Mouse (Mus musculus): ENCODE results near the gene Ppp1r27.
A peak's percentile ranks its signal among the peaks of the same experiment; 100 is the strongest.

Ppp1r27 gene

GRCm38 (mm10) chr11:120512790-120513453 lies 38.0 kb downstream of the Ppp1r27 start:
- DNase-seq (ENCODE audit: low spot score): no peak

GRCm38 (mm10) chr11:120510375-120511030 lies 40.4 kb downstream of the Ppp1r27 start:
- DNase-seq (ENCODE audit: low spot score): no peak

GRCm38 (mm10) chr11:120509940-120510339 lies 41.0 kb downstream of the Ppp1r27 start:
- DNase-seq (ENCODE audit: low spot score): no peak

- no peak for DNase-seq (ENCODE audit: low spot score)
Observed at GRCm38 (mm10) chr11:120508290-120508870, 42.6 kb downstream of the Ppp1r27 start.

- no peak for DNase-seq (ENCODE audit: low spot score)
Observed at GRCm38 (mm10) chr11:120507611-120508289, 43.2 kb downstream of the Ppp1r27 start.

- no peak for DNase-seq (ENCODE audit: low spot score)
Observed at GRCm38 (mm10) chr11:120506899-120507298, 44.0 kb downstream of the Ppp1r27 start.

GRCm38 (mm10) chr11:120505661-120506060 lies 45.3 kb downstream of the Ppp1r27 start:
- DNase-seq (ENCODE audit: low spot score): no peak

- DNase-seq (ENCODE audit: low spot score): no peak
Observed at GRCm38 (mm10) chr11:120501701-120502100, 49.2 kb downstream of the Ppp1r27 start.

GRCm38 (mm10) chr11:120501018-120501417 lies 49.9 kb downstream of the Ppp1r27 start:
- DNase-seq (ENCODE audit: low spot score): peak; percentile 35

GRCm38 (mm10) chr11:120500357-120500756 lies 50.6 kb downstream of the Ppp1r27 start:
- DNase-seq (ENCODE audit: low spot score): peak; percentile 53
